Mouse (Mus musculus): ENCODE data around the gene Abca2.

Gene Abca2

GRCm38 (mm10) chr2:25463630-25464029, 35.1 kb downstream of the Abca2 start:
- DNase-seq, result no peak

DNA sequence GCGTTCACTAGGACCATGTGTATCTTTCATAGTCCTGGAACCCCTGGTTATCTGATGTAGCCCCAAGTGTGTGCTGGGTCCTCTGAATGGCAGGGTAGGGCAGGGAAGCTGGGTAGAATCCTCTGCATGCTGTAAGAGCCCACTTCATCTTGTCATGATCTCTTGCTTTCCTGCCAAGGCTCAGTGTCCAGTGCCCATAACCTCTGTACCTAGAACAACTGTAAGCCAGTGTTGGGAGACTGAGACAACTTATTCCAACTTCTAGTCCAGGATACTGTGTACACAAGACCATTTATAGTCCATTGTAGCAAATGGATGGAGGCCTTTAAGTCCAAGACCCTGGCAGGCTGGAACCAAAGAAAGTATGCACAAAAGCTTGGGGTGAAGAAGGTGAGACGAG, 36.8 kb downstream of the Abca2 start:
- DNase-seq, result no peak

DNA sequence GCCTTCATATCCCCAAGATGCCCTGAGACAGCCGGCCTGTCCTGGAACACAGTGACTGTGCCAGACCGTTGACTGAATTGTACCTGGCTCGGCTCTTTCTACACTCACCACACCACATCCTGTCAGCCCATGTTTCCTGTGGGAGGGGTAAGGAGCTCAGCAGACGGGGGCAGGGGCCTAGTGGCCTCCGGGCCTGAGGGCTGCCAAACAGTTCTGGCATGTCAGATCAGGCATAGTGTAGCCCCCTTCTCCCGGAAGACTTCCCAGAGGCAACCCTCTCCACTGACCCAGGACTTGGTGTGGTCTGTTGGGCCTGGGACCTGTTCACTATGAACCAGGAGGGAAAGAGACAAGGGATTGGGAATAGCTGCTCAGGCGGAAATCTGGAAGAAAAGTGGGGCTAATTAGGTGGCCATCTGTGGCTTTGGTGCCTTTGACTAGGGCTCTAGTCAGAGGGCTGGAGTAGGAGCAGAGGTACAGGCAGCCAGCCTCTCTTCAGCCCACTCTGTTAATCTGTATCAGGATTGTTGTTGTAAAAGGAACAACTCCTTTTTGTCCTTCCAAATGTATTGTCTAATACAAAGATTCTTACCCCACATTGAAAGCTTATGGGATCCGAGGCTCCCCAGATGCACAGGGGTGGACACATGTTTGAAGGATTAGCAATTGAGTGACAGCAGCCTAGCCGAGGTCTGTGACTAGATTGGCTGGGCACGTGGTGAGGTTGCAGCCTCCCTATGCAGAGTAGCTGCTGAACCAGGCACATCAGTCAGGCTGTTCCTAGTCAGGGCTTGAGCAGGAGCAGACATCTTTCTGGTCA, 37.5 kb downstream of the Abca2 start:
- DNase-seq, result no peak

GRCm38 (mm10) chr2:25467606-25468303, 39.3 kb downstream of the Abca2 start:
- no peak for DNase-seq

DNA sequence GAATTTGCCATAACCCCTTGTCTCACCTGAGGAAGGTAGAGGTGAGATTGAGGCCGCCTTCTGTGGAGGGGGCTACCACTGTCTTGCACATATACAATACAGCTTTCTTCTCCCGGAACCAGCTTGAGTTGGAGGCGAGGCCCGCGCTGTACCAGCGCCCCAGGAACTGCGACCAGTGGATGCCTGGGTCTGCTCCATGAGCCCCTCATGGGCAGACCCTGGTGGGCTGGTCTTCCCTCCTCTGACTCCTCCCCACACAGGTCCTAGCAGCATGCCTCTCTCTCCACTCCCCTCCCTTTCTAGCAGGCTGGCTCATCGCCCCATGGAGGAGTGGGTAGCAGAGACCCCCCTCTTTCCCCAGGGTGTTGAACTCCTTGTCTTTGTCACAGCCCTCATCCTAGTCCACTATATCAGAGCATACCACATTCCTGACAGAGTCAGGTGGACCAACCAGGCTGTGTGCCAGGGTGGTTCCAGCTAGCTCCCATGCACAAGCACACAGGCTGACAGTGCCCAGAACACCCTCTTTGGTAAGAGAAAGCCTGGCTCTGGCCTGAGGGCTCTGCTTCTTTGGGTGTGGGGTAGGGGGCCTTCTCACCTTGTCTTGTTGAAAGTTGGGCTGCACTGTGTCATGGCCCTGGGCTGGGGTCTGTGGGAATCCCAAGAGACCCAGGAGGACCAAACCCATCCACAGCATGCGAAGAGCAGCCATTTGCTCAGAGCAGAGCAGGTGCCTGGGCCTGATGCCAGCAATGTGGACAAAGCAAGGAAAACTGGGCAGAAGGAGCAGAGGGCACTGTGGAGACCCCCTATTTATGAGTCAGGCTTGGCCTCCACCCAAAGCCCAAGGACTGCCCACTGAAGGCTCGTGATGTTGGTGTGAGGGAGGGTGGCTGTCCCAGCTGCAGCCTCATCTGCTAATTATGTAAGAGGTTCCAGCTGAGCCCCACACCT, 40.7 kb downstream of the Abca2 start:
- DNase-seq, result peak; percentile 57

GRCm38 (mm10) chr2:25469969-25470368, 41.5 kb downstream of the Abca2 start, which contains the start of gene Ptgds:
TSS of gene Ptgds (minus strand) at chr2:25470046.
- no peak for DNase-seq

DNA sequence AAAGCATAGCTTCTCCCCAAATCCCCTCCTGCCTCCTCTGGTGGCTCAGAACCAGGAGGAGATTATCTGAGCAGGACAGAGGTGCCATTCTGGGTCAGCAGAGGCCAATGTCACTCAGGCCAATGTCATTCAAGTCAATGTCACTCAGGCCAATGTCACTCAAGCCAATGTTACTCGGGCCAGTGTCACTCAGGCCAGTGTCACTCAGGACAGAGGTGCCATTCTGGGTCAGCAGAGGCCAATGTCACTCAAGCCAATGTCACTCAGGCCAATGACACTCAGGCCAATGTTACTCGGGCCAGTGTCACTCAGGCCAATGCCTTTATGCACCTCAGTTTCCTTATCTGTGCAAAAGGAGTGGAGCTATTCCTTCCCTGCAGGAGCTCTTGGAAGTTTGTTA, 44.0 kb downstream of the Abca2 start:
- DNase-seq, result no peak

- DNase-seq, result no peak
These were observed 49.0 kb downstream of the Abca2 start for GRCm38 (mm10) chr2:25477541-25477940.

DNA sequence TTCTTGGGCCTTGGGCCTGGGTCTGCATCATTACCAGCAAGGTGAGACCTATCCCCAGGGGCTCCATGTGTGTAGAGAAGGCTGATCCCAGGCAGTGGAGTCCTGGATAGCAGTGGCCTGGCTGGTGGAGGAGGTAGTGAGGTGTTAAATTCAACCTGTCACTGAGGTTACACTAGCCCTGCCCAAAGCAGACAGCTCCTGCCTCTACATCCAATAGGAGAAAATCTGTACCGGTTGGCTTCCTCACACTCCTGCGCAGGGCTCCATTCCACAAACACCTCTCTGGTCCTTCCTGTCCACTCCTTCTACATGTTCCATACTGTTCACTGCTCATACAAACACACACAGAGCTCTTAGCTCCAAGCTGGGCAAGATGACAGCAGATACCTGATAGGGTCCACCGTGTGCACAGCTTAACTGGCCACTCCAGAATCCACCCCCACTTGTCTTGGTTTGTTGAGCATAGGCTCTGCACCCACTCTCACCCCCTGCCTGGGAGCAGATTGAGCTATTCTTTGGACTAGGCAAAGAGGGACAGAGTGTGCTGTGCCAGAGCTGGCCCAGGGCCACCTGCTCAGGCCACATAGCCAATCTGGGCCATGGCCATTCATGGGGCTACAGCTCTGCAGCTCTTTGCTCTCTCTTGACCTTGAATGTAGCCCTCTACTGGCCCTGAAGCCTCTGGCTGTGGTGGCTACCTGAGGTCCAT, 49.6 kb downstream of the Abca2 start:
- DNase-seq, result peak; percentile 61

GRCm38 (mm10) chr2:25479551-25480311, 51.2 kb downstream of the Abca2 start:
- no peak for DNase-seq

DNA sequence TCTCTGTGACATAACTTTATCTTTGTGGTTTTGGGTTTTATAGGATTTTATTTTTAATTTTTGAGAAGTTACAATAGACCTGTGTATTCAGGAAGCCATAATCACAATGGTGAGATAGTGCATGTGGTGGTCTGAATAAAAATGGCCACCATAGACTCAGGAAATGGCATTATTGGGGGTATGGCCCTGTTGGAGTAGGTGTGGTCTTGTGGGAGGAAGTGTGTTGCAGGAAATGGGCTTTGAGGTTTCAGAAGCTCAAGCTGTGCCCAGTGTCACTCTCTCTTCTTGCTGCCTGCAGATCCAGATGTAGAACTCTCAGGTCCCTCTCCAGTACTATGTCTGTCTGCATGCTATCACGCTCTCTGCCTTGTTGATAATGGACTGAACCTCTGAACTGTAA, 52.0 kb downstream of the Abca2 start:
- DNase-seq, result no peak

DNA sequence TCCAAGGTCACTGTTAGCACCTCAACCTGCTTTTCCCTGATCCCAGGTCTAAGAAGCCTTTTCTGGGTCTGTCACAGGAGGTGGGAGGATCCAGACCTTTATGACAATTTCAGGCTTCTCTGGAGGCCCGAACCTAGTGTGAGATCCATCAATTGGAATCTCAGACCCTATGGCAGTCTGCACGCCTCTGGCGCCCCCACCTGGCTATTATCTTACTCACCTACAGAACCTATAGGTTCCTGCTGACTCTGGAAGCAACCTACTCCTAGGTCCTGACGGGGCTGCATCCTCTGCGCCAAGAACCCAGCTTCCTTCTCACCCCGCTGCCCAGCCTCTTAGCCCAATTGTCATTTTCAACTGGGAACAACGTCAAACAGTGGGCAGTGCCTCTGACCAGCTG, 54.5 kb downstream of the Abca2 start:
- peak; percentile 54 for DNase-seq

DNA sequence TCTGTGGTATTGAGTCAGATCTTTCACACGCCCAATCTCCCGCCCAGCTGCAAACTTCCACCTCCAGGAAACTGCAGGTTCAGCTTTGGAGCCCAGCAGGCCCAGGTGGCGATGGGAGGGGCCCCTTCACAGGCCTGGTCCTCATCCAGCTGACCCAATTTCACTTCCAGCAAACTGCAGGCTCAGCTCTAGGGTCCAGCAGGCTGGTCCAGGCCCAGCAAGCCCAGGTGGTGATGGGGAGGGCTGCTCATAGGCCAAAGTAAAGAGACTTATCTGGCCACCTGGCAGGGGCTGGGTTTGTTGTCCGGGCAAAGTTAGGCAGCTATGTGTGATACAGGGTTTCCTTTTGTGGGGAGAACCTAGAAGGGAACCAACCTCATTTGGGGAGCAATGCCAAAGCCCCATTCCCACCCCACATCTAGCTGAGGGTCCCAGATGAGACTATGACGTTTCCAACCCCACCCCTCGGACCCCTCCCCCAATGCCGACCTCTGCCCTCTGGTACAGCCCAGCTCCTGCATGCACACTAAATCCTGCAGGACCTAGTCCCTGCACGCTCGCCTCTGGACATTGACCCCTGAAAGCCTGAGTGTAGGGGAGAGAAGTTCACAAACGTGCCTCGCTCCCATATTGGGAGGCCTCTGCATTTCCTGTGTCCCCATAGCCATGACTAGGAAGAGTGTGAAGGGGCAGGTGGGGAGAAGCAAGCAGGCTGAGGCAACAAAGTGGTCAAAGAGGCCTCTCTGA, 56.6 kb downstream of the Abca2 start:
- peak; percentile 54 for DNase-seq

- no peak for DNase-seq
These were observed 59.6 kb downstream of the Abca2 start for GRCm38 (mm10) chr2:25487965-25488670.

GRCm38 (mm10) chr2:25488671-25489068, 60.2 kb downstream of the Abca2 start:
- DNase-seq, result no peak

DNA sequence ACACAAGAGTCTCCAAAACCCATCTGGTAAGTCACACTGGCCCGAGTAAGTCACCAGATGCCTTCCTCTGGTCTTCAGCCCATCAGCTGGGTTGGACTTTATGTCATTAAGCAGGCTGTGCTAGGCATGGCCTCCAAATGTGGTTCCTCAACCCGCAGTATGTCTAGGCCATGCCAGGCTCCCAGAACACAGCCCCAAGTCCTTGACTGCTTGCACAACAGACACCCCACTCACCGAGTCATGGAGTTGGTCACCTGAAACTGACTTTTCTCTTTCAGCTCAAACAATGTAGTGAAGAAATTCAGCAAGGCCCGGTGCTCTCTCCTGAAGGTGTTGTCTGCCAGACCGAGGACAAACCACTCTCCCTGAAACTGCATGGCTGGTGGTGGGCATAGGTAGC, 64.5 kb downstream of the Abca2 start:
- DNase-seq, result no peak

- no peak for DNase-seq
These were observed 65.0 kb downstream of the Abca2 start, which contains the start of gene Lcn12 for GRCm38 (mm10) chr2:25493476-25493961. TSS of gene Lcn12 (minus strand) at chr2:25493911.

GRCm38 (mm10) chr2:25496462-25496861, 68.0 kb downstream of the Abca2 start:
- no peak for DNase-seq
